8 mouse cellular contexts compared by ENCODE assay signal in the genomic region with DNA sequence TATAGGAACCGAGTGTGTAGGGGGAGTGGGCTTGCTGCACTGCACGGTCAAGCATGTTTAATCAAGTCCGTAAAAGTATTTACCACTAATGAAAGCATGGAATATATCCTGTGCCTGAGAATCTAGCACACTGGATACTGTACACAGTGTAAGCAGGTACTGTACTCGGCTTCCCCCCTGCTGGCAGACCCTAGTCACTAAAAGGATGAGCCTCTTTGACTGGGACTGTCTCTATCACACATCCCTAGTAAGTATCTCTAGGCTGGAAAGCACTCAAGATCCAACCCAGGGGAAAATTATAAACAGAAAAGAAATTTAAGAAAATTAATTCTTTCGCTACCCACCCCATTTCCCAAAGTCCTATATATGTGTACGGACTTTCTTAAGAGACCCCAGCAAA. TPM values are rescaled to one million over a fixed set of nuclear protein-coding genes. Genes with fewer than 3 reads are reported as not detected.
DNase-seq lines count a peak whose midpoint lies in the region; ATAC-seq and TF ChIP-seq lines count a peak whose summit lies in the region.

No protein-coding gene starts in this region.

- no peaks in the 10 kb centered on the region for H3K9me3 ChIP-seq in ES-Bruce4 (replicated peaks; ENCODE audit: control insufficient read depth, insufficient read depth, low read length, poor library complexity, severe bottlenecking)
- H3K9me3 ChIP-seq in embryonic facial prominence, embryonic 13.5 days = no peaks in the 10 kb centered on the region
- H3K9me3 ChIP-seq in intestine, embryonic 15.5 days = no peaks in the 10 kb centered on the region
- H3K9me3 ChIP-seq in stomach, embryonic 14.5 days (ENCODE audit: control insufficient read depth, low read depth, low read length) = no peaks in the 10 kb centered on the region

- intact Hi-C loops in heart, adult 2 months (cut with DNase I) = loop anchor here (2.0 to 10.0 kb wide), 3 partner anchors 24 to 1028 kb away; partner anchors contain the start of gene Sox4
- intact Hi-C loops in heart, postnatal 36 days (cut with DNase I) = loop anchor here (2.0 to 10.0 kb wide), 5 partner anchors 20 to 1028 kb away; partner anchors contain the start of genes Sox4 and Uqcrfs1

- TF ChIP-seq EP300 in heart, adult 2 months (IDR thresholded peaks at IDR 0.05; ENCODE audit: insufficient read depth, low read depth, low read length) = no peak
- TF ChIP-seq EP300 in ES-Bruce4 (IDR thresholded peaks at IDR 0.05; ENCODE audit: insufficient read depth, low read depth, low read length) = no peak

- H3K4me3 ChIP-seq in heart, adult 2 months = peak overlapping the region; percentile 80; the same call in 1 of the 2 replicates
- peak overlapping the region; percentile 94 for H3K4me3 ChIP-seq in ES-Bruce4 (ENCODE audit: low read depth, low read length)
- peak overlapping the region; percentile 92 for H3K4me3 ChIP-seq in embryonic facial prominence, embryonic 13.5 days
- peak overlapping the region; percentile 64 for H3K4me3 ChIP-seq in intestine, embryonic 15.5 days (replicated peaks)
- peak overlapping the region; percentile 98 for H3K4me3 ChIP-seq in stomach, embryonic 14.5 days (ENCODE audit: low read depth, low read length)

- H3K9ac ChIP-seq in heart, adult 2 months (ENCODE audit: low read depth, low read length) = no peak overlapping the region
- peak overlapping the region; percentile 100 for H3K9ac ChIP-seq in ES-Bruce4 (ENCODE audit: low read depth, poor library complexity, severe bottlenecking)
- H3K9ac ChIP-seq in embryonic facial prominence, embryonic 13.5 days = peak overlapping the region; percentile 95
- H3K9ac ChIP-seq in intestine, embryonic 15.5 days = peak overlapping the region; percentile 100
- peak overlapping the region; percentile 89 for H3K9ac ChIP-seq in stomach, embryonic 14.5 days (replicated peaks; ENCODE audit: low read depth, low read length)

- no peak for ATAC-seq in embryonic facial prominence, embryonic 13.5 days (ENCODE audit: insufficient number of reproducible peaks, insufficient read depth, low FRiP score, low TSS enrichment, low read depth)
- ATAC-seq in intestine, embryonic 15.5 days = no peak
- ATAC-seq in stomach, embryonic 14.5 days (ENCODE audit: insufficient number of reproducible peaks, insufficient read depth, low FRiP score, low read depth) = no peak
- ATAC-seq in megakaryocyte-erythroid progenitor cell, adult 5-6 weeks (replicated peaks; ENCODE audit: low FRiP score, low TSS enrichment, poor library complexity, severe bottlenecking) = no peak

- H3K4me2 ChIP-seq in embryonic facial prominence, embryonic 13.5 days = peak overlapping the region; percentile 83
- peak overlapping the region; percentile 89 for H3K4me2 ChIP-seq in intestine, embryonic 15.5 days (replicated peaks)
- H3K4me2 ChIP-seq in stomach, embryonic 14.5 days (replicated peaks; ENCODE audit: low read depth, low read length) = peak overlapping the region; percentile 83

- no peak for TF ChIP-seq POLR2A in heart, adult 2 months (IDR thresholded peaks at IDR 0.05; ENCODE audit: insufficient read depth, low read depth, low read length)
- TF ChIP-seq POLR2A in ES-Bruce4 (IDR thresholded peaks at IDR 0.05; ENCODE audit: insufficient read depth, low read length) = no peak

- H3K27me3 ChIP-seq in heart, adult 2 months (ENCODE audit: control insufficient read depth, insufficient read depth, low read length) = no peaks in the 10 kb centered on the region
- H3K27me3 ChIP-seq in ES-Bruce4 (ENCODE audit: control insufficient read depth, insufficient read depth, low read length, poor library complexity, severe bottlenecking) = no peaks in the 10 kb centered on the region
- no peaks in the 10 kb centered on the region for H3K27me3 ChIP-seq in embryonic facial prominence, embryonic 13.5 days
- H3K27me3 ChIP-seq in intestine, embryonic 15.5 days (replicated peaks) = no peaks in the 10 kb centered on the region
- no peaks in the 10 kb centered on the region for H3K27me3 ChIP-seq in stomach, embryonic 14.5 days (ENCODE audit: control insufficient read depth, insufficient read depth, low read length)

- H3K27ac ChIP-seq in heart, adult 2 months = no peak overlapping the region
- H3K27ac ChIP-seq in ES-Bruce4 (ENCODE audit: insufficient read depth, low read length) = no peak overlapping the region
- peak overlapping the region; percentile 98 for H3K27ac ChIP-seq in embryonic facial prominence, embryonic 13.5 days
- H3K27ac ChIP-seq in intestine, embryonic 15.5 days = peak overlapping the region; percentile 93; the same call in 1 of the 2 replicates
- H3K27ac ChIP-seq in stomach, embryonic 14.5 days (ENCODE audit: low read length) = peak overlapping the region; percentile 95; the same call in 1 of the 2 replicates

- H3K36me3 ChIP-seq in heart, adult 2 months (ENCODE audit: control insufficient read depth, insufficient read depth, low read length) = no peaks in the 10 kb centered on the region
- H3K36me3 ChIP-seq in ES-Bruce4 (ENCODE audit: control insufficient read depth, insufficient read depth, low read length, poor library complexity, severe bottlenecking) = peaks cover 18% of the 10 kb centered on the region
- H3K36me3 ChIP-seq in embryonic facial prominence, embryonic 13.5 days = no peaks in the 10 kb centered on the region; the same call in 1 of the 2 replicates
- no peaks in the 10 kb centered on the region for H3K36me3 ChIP-seq in intestine, embryonic 15.5 days
- 0 out of 2 replicates have a peak, but pooled peaks cover under 1% of the 10 kb centered on the region for H3K36me3 ChIP-seq in stomach, embryonic 14.5 days (ENCODE audit: control insufficient read depth, insufficient read depth, low read length)

- 28% methylated on average over 6 of the region's 6 CpGs for WGBS in heart, adult 2 months
- 16% methylated on average over 6 of the region's 6 CpGs for WGBS in embryonic facial prominence, embryonic 13.5 days
- WGBS in intestine, embryonic 15.5 days = 10% methylated on average over 6 of the region's 6 CpGs
- 11% methylated on average over 6 of the region's 6 CpGs for WGBS in stomach, embryonic 14.5 days

- no peaks in the 10 kb centered on the region; the same call in 1 of the 2 replicates for H3K79me2 ChIP-seq in heart, adult 2 months (replicated peaks; ENCODE audit: control insufficient read depth, insufficient read depth, low read length)

- TF ChIP-seq CTCF in heart, adult 2 months (IDR thresholded peaks at IDR 0.05) = peak; percentile 52
- no peak for TF ChIP-seq CTCF in ES-Bruce4 (IDR thresholded peaks at IDR 0.05; ENCODE audit: low read depth, low read length)

- DNase-seq in heart, adult 2 months = no peak
- no peak for DNase-seq in heart, postnatal 36 days
- peak; percentile 13 for DNase-seq in lung, postnatal 14 days

- peaks cover 7% of the 10 kb centered on the region for H3K4me1 ChIP-seq in heart, adult 2 months (ENCODE audit: control insufficient read depth, insufficient read depth, low read length)
- peaks cover 2% of the 10 kb centered on the region for H3K4me1 ChIP-seq in ES-Bruce4 (ENCODE audit: control insufficient read depth, insufficient read depth, low read length)
- peaks cover 38% of the 10 kb centered on the region for H3K4me1 ChIP-seq in embryonic facial prominence, embryonic 13.5 days
- no peaks in the 10 kb centered on the region; the same call in 1 of the 2 replicates for H3K4me1 ChIP-seq in intestine, embryonic 15.5 days (replicated peaks)
- no peaks in the 10 kb centered on the region for H3K4me1 ChIP-seq in stomach, embryonic 14.5 days (ENCODE audit: control insufficient read depth, insufficient read depth, low read length)

RNA-seq across cellular contexts. Expression of gene E2f3, which starts 2.8 kb away (rescaled TPM):
- 1 to 10 TPM; 6.2 TPM for total RNA-seq in heart, adult 2 months (2021)
- polyA plus RNA-seq in heart, adult 2 months (2012; rRNA removed) = 2.6 and 5.1 TPM in 2 replicates
- total RNA-seq in heart, postnatal 36 days (2021) = 1 to 10 TPM; 6.4 to 6.6 TPM
- 26.8 and 29.7 TPM in 2 replicates for polyA plus RNA-seq in ES-Bruce4 (2011; ENCODE audit: insufficient read depth, insufficient read length, low read depth, missing spikeins)
- 12.5 and 13.1 TPM in 2 replicates for polyA plus RNA-seq in embryonic facial prominence, embryonic 13.5 days (2015; fragmentation: Nextera tagmentation; extraction: Ambion mirVana)
- polyA plus RNA-seq in intestine, embryonic 15.5 days (2015; fragmentation: Nextera tagmentation; extraction: Ambion mirVana) = 9.7 and 10.6 TPM in 2 replicates
- 10.5 and 11.3 TPM in 2 replicates for polyA plus RNA-seq in stomach, embryonic 14.5 days (2014; fragmentation: Nextera tagmentation; extraction: Ambion mirVana)
- 20.6 and 22.3 TPM in 2 replicates for total RNA-seq in megakaryocyte-erythroid progenitor cell, adult 5-6 weeks (2014; fragmentation: Nextera tagmentation)
- total RNA-seq in megakaryocyte-erythroid progenitor cell, adult 5-6 weeks (2017) = 13.1 and 14.8 TPM in 2 replicates

Comparison
In these comparisons a context has a peak if more than half of its experiments do, and no peak if none do; other contexts are left out.
1. H3K27ac ChIP-seq: peak in embryonic facial prominence, embryonic 13.5 days (single experiment), intestine, embryonic 15.5 days (single experiment) and stomach, embryonic 14.5 days (single experiment); none in heart, adult 2 months (single experiment) and ES-Bruce4 (single experiment).
2. Peak in every context shown above with its lines, with median percentiles within 50 percentile points of each other: H3K4me3 ChIP-seq and H3K4me2 ChIP-seq.